Mouse (Mus musculus): ENCODE data around the gene Trim7.
"Not testable (repeated sequence)": the region's sequence is repeated elsewhere in the genome, so short reads cannot be mapped to it uniquely, and the experiment has no call there.

The Trim7 gene

GRCm38 (mm10) chr11:48898812-48899431, 73.0 kb downstream of the Trim7 start:
- no peak for DNase-seq (ENCODE audit: low spot score)

- not testable (repeated sequence) for DNase-seq (ENCODE audit: low spot score)
These were observed 75.0 kb downstream of the Trim7 start for GRCm38 (mm10) chr11:48900654-48901566.

DNA sequence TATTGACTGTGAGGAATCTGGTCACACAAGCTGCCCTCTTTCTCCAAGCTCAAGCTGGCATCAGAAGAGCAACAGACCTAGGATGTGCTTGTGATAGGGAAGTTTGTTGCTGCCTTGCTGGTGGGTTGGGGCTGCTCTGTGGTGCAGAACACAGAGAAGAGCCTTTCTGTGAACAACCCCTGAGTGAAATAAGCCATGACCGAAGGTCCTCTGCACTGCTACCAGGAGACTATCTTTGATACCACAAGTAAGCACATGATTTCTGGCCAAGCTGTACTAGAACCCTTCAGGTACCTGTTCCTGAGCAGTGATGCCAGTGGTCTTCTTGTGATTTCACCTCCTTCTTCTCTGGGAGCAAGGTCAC, 75.6 kb downstream of the Trim7 start:
- DNase-seq (ENCODE audit: low spot score) = not testable (repeated sequence)
